Mouse (Mus musculus) embryonic facial prominence, embryonic 11.5 days (tissue): Measurements from ENCODE around the gene Rassf4. TPM values are rescaled to one million over a fixed set of nuclear protein-coding genes. Genes with fewer than 3 reads are reported as not detected.

Experiments used
- ATAC-seq: fragments of 200-750 bp; cut with Nextera tagmentation; replicated peaks from 2 replicates; pipeline ENCODE4 v1.8.0; 2017; ENCODE audit warnings: low read depth; ENCODE audit not compliant: insufficient number of reproducible peaks, low FRiP score, low TSS enrichment
- DNase-seq: peaks from one replicate; pipeline ENCODE4 v3.0.0-alpha.2; 2015; ENCODE audit warnings: low spot score
- H3K27ac ChIP-seq: fragments of 300-500 bp; sonication (generic); replicated peaks from 2 replicates; pipeline ENCODE4 v1.5.1; 2014; ENCODE audit warnings: mild to moderate bottlenecking, low read depth, low read length, control low read depth
- H3K27me3 ChIP-seq: fragments of 300-500 bp; sonication (generic); 2 replicates; pipeline ENCODE4 v1.6.1; 2014; ENCODE audit warnings: mild to moderate bottlenecking, low read length, moderate library complexity, mixed read lengths; ENCODE audit not compliant: control insufficient read depth, insufficient read depth
- H3K36me3 ChIP-seq: fragments of 300-500 bp; sonication (generic); replicated peaks from 2 replicates; pipeline ENCODE4 v1.6.1; 2014; ENCODE audit warnings: low read depth, mild to moderate bottlenecking, low read length, moderate library complexity, mixed read lengths; ENCODE audit not compliant: control insufficient read depth, insufficient read depth
- H3K4me1 ChIP-seq: fragments of 300-500 bp; sonication (generic); 2 replicates; pipeline ENCODE4 v1.6.1; 2014; ENCODE audit warnings: low read length, mixed read lengths; ENCODE audit not compliant: control insufficient read depth, insufficient read depth
- H3K4me2 ChIP-seq: fragments of 300-500 bp; sonication (generic); 2 replicates; pipeline ENCODE4 v1.6.1; 2014; ENCODE audit warnings: low read depth, mild to moderate bottlenecking, control low read depth, low read length, moderate library complexity
- H3K4me3 ChIP-seq: fragments of 300-500 bp; sonication (generic); 2 replicates; pipeline ENCODE4 v1.5.1; 2014; ENCODE audit warnings: low read depth, low read length, control low read depth
- H3K9ac ChIP-seq: fragments of 300-500 bp; sonication (generic); replicated peaks from 2 replicates; pipeline ENCODE4 v1.6.1; 2014; ENCODE audit warnings: mild to moderate bottlenecking, control low read depth, low read length
- H3K9me3 ChIP-seq: fragments of 300-500 bp; sonication (generic); replicated peaks from 2 replicates; pipeline ENCODE4 v1.6.1; 2016; ENCODE audit warnings: mild to moderate bottlenecking, low read length, inconsistent platforms, mixed read lengths; ENCODE audit not compliant: control insufficient read depth
- WGBS: fragments of 180-500 bp; shearing (Covaris S2); extraction: QIAGEN DNeasy Blood & Tissue Kit; methylation state at CpG from one replicate; pipeline ENCODE4 v1.1.7; 2014; 5-methylcytosine and 5-hydroxymethylcytosine counted together
- polyA plus RNA-seq: library from polyadenylated mRNA; unstranded; fragments of >200 nt; fragmentation: Nextera tagmentation; extraction: Ambion mirVana; gene quantifications from 2 replicates; pipeline ENCODE4 v1.2.1, GENCODE M21; 2014

Gene Rassf4
- polyA plus RNA-seq, 1 experiment from 2014 or later, result 15.3 TPM

DNA sequence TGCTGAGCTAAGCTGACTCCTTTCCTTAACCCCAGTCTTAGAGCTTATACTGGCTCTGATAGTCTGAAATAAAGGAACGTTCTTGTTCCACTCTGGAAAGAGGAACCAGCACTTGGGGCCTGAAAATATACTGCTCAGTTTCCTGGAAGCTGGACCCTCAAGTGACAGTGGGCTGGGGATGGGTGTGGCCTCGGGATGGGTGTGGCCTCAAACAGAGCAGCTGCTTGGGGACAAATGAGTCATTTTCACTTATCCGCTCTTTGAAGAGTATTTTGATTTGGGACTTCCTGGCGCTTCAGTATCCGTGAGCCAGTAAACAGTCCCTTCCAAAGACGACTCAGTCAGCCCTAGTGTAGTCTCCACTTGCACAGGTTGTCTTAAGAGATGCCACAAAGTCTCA lies 8.6 kb upstream of the Rassf4 start:
- Histone ChIP-seq H3K27me3 (no peaks in the 10 kb centered on the region), H3K4me1 (no peaks in the 10 kb centered on the region), H3K4me2 (no peak overlapping the region), H3K9me3 (no peaks in the 10 kb centered on the region), H3K4me3 (no peak overlapping the region), H3K9ac (no peak overlapping the region), H3K36me3 (no peaks in the 10 kb centered on the region), H3K27ac (no peak overlapping the region)
- WGBS, result 43% methylated on average over 6 of the region's 6 CpGs
- DNase-seq (no peak), ATAC-seq (no peak)

DNA sequence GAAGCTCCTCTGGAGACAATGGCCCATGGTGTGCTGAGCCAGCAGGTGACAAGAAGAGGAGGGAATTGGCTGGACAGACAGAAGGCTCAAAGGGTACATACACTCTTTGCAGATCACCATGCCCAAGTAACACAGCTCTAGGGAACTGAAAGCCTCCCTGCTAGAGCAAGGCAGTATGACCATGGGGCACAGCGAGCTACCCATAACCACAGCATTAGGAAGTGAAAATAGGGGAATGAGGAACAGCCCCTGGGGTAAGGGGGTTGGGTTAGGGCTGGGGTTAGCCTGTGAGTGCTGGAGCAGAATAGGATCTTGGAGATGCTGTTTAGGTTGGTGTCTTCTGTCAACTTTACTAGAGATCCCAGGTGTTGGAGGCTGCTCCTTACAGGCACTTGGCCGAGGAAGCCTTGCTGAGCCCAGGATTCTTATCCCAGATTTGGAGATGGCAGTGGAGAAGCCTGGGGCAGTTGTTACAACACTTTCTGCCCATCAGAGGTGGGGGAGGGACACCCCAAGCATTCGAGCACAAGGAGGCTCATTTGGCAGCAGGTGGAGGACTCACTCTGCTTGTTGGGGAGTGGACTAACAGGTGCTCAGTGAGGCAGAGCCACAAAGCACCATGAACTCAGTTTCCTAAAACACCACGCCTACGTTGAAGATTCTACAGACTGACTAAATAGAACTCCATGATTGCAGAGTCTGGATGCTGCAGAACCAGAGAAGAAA lies 6.0 kb upstream of the Rassf4 start:
- 76% methylated on average over 5 of the region's 5 CpGs for WGBS
- ATAC-seq, result no peak
- no peaks in the 10 kb centered on the region for H3K36me3 ChIP-seq
- no peak overlapping the region for H3K4me3 ChIP-seq
- no peak overlapping the region for H3K27ac ChIP-seq
- DNase-seq, result no peak
- no peaks in the 10 kb centered on the region for H3K4me1 ChIP-seq
- H3K4me2 ChIP-seq, result no peak overlapping the region
- H3K27me3 ChIP-seq, result no peaks in the 10 kb centered on the region
- no peaks in the 10 kb centered on the region for H3K9me3 ChIP-seq
- H3K9ac ChIP-seq, result no peak overlapping the region

DNA sequence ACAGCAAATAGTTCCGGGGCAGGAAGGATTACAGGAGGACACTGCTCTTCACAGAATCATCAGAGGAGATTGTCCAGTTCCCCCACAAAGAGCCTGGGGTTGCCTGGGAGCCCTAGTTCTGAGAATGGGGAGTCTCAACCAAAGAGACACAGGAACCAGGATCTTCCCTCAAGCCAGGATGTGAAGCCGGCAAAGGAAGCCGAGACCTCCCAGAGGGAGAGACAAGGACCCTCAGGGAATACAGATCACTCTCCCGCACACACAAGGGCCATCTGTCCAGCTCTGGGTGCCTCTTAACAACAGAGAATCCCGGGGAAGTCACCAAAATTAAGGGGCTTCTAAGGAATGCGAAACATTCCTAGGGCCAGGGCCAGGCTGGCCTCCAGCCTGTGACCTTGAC lies 3.6 kb upstream of the Rassf4 start:
- DNase-seq (no peak), ATAC-seq (no peak)
- 30% methylated on average over 6 of the region's 6 CpGs for WGBS
- H3K9ac ChIP-seq, result no peak overlapping the region
- no peaks in the 10 kb centered on the region for H3K9me3 ChIP-seq
- no peak overlapping the region for H3K4me2 ChIP-seq
- H3K27ac ChIP-seq, result no peak overlapping the region
- H3K36me3 ChIP-seq, result no peaks in the 10 kb centered on the region
- H3K27me3 ChIP-seq, result no peaks in the 10 kb centered on the region
- no peaks in the 10 kb centered on the region for H3K4me1 ChIP-seq
- H3K4me3 ChIP-seq, result no peak overlapping the region

DNA sequence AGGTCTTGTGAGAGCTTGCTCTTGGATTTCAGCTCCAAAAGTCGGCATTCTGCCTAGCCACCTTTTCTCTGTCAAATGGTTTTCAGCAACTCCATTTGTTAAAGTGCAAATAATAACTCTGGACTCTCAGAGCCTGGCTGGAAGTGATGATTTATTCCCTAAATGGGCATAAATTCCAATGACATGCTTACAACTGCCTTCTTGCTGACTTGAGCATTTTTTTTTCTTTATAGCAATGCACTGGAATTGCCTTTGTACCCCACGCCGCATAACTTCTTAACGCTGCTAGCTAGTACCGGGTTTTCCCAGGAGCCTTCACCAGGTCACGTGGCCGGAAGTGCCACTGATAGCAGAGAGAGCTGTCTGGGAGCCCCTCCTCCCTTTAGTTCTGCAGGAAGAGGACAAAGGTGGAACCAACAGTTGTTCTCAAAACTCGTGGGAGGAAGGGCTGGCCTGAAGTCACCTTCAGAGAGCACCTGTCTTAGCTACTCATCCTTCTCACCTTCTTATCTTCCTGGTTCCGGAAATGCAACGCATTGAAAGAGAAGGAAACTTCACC lies 2.7 kb upstream of the Rassf4 start:
- no peak for DNase-seq
- Histone ChIP-seq H3K4me3 (no peak overlapping the region), H3K4me1 (no peaks in the 10 kb centered on the region), H3K36me3 (no peaks in the 10 kb centered on the region), H3K4me2 (no peak overlapping the region), H3K9me3 (no peaks in the 10 kb centered on the region), H3K9ac (no peak overlapping the region), H3K27ac (no peak overlapping the region), H3K27me3 (no peaks in the 10 kb centered on the region)
- 79% methylated on average over 10 of the region's 10 CpGs for WGBS
- ATAC-seq, result no peak

DNA sequence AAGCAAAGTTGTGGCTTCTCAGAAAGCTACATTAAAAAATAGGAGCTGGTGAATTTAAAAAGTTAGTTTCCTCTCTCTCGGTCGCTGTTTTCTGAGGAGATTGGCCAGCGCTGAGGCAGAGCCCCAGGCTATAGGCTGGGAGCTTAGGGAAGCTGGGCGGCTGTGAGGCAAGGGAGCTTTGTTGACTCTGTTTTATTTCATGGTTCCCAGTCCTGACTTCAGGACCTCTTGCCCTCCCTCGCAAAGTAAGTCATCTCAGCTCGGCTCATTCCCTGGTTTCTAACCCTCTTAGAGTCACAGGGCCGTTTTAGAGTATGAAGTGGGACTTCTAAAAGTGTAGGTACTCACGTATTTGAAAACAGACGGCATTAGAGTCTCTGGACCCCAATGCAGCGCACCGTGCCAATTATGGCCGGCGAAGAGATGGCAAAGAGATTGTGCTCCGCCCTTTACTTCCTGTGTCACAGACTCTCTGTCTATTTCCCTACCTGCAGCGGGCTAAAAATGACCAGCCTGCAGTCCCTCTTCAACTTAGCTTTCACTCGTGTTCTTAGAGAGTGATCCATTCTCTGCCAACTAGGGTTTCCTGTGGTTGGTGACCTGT lies 633 bp upstream of the Rassf4 start:
- DNase-seq, result no peak
- peak overlapping the region; percentile 55 for H3K4me3 ChIP-seq
- H3K27ac ChIP-seq, result no peak overlapping the region
- no peaks in the 10 kb centered on the region for H3K9me3 ChIP-seq
- 21% methylated on average over 16 of the region's 16 CpGs for WGBS
- H3K36me3 ChIP-seq, result no peaks in the 10 kb centered on the region
- H3K4me1 ChIP-seq, result no peaks in the 10 kb centered on the region; the same call in 1 of the 2 replicates
- no peaks in the 10 kb centered on the region for H3K27me3 ChIP-seq
- H3K9ac ChIP-seq, result peak overlapping the region; percentile 56
- no peak for ATAC-seq
- H3K4me2 ChIP-seq, result peak overlapping the region; percentile 95

DNA sequence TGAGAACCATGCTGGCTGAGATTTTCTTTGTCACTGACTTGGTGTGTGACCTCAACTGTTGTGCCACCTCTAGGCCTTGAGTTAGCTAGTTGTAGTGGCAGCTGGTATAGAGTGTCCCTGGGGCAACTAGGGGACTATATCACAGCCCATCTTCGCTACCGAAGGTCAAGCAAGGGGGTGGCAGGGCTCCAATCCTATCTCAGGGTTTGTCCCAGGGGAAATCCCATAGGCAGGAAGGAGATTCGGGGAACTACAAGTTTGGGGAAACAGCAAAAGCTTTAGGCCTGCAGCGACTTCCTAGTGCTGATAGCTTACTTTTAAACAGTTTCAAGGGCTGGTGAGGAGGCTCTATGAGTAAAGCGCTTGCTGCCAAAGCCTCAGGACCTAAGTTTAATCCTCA lies 1.4 kb downstream of the Rassf4 start:
- H3K36me3 ChIP-seq, result no peaks in the 10 kb centered on the region
- H3K9me3 ChIP-seq, result no peaks in the 10 kb centered on the region
- H3K4me1 ChIP-seq, result no peaks in the 10 kb centered on the region; the same call in 1 of the 2 replicates
- no peak overlapping the region for H3K27ac ChIP-seq
- H3K4me3 ChIP-seq, result no peak overlapping the region
- H3K4me2 ChIP-seq, result no peak overlapping the region
- H3K27me3 ChIP-seq, result no peaks in the 10 kb centered on the region
- DNase-seq (no peak), ATAC-seq (no peak)
- H3K9ac ChIP-seq, result no peak overlapping the region
- WGBS, result 63% methylated on average over 5 of the region's 5 CpGs

DNA sequence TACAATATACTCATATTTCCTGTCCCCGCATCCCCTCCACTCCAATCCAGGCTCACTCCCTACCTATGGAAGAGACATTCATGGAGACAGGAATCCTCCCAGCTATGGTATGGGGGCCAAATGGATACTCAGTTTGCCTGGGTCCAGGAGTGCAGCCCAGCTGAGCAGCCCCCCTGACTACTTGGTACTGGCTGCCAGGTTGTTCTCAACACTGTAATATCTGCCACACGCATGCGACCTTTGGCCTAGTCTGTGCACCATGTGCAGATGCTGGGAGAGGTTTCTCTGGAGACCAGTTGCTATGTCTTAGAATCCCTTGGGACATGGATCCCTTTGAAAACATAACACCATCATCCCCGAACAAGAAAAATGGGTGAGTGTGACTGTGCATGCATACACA lies 2.0 kb downstream of the Rassf4 start:
- DNase-seq, result no peak
- Histone ChIP-seq H3K27me3 (no peaks in the 10 kb centered on the region), H3K9ac (no peak overlapping the region), H3K4me2 (no peak overlapping the region; the same call in 1 of the 2 replicates), H3K27ac (no peak overlapping the region), H3K4me1 (no peaks in the 10 kb centered on the region; the same call in 1 of the 2 replicates), H3K36me3 (no peaks in the 10 kb centered on the region), H3K9me3 (no peaks in the 10 kb centered on the region), H3K4me3 (no peak overlapping the region)
- 81% methylated on average over 4 of the region's 4 CpGs for WGBS
- no peak for ATAC-seq

DNA sequence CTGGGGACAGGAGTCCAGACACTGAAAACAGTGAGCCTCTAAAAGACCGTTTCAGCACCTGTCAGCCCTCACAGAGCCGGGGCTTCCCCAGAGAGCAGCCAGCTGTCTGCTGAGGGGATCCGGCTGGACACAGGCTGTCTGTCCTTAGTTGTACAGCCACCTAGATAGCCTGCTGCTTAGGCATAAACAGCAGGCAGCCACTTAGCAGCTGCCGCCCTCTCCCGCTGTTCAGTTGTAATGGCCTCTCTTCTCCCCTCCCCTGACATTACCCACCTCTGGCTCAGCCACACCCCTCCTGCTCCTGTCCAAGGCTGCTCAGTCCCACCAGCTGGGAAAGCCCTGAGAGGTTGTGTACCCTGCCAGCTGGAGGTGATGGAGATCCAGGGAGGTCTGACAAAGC lies 2.7 kb downstream of the Rassf4 start:
- no peak overlapping the region for H3K27ac ChIP-seq
- H3K27me3 ChIP-seq, result no peaks in the 10 kb centered on the region
- no peak overlapping the region for H3K9ac ChIP-seq
- H3K9me3 ChIP-seq, result no peaks in the 10 kb centered on the region
- ATAC-seq (peak; percentile 41), DNase-seq (no peak)
- no peak overlapping the region for H3K4me3 ChIP-seq
- no peak overlapping the region for H3K4me2 ChIP-seq
- H3K4me1 ChIP-seq, result no peaks in the 10 kb centered on the region; the same call in 1 of the 2 replicates
- WGBS, result 5% methylated on average over 5 of the region's 5 CpGs
- no peaks in the 10 kb centered on the region for H3K36me3 ChIP-seq
